Mouse (Mus musculus) heart, postnatal 0 days (tissue): ENCODE measurements around the gene Ranbp9. TPM values are rescaled to one million over a fixed set of nuclear protein-coding genes. Genes with fewer than 3 reads are reported as not detected.

Experiments used
- ATAC-seq: fragments of 200-750 bp; cut with Nextera tagmentation; 2 replicates; pipeline ENCODE4 v1.8.0; 2017; ENCODE audit warnings: low read depth, moderate number of reproducible peaks, moderate library complexity; ENCODE audit not compliant: insufficient read depth
- DNase-seq: peaks from one replicate; pipeline ENCODE4 v3.0.0-alpha.2; 2016; ENCODE audit warnings: low spot score
- H3K27ac ChIP-seq: fragments of 300-500 bp; sonication (generic); 2 replicates; pipeline ENCODE4 v1.5.1; 2014; ENCODE audit warnings: low read depth, mild to moderate bottlenecking
- H3K27me3 ChIP-seq: fragments of 300-500 bp; sonication (generic); 2 replicates; pipeline ENCODE4 v1.6.1; 2014; ENCODE audit warnings: low read length, mixed read lengths; ENCODE audit not compliant: control insufficient read depth, insufficient read depth
- H3K36me3 ChIP-seq: fragments of 300-500 bp; sonication (generic); replicated peaks from 2 replicates; pipeline ENCODE4 v1.6.1; 2014; ENCODE audit warnings: low read length, mixed read lengths; ENCODE audit not compliant: control insufficient read depth, insufficient read depth
- H3K4me1 ChIP-seq: fragments of 300-500 bp; sonication (generic); 2 replicates; pipeline ENCODE4 v1.6.1; 2014; ENCODE audit warnings: antibody characterized with exemption; ENCODE audit not compliant: control insufficient read depth, insufficient read depth
- H3K4me2 ChIP-seq: fragments of 300-500 bp; sonication (generic); 2 replicates; pipeline ENCODE4 v1.6.1; 2014; ENCODE audit warnings: low read depth, mild to moderate bottlenecking, low read length, moderate library complexity
- H3K4me3 ChIP-seq: fragments of 300-500 bp; sonication (generic); 2 replicates; pipeline ENCODE4 v1.5.1; 2014; ENCODE audit warnings: low read depth, low read length
- H3K9ac ChIP-seq: fragments of 300-500 bp; sonication (generic); replicated peaks from 2 replicates; pipeline ENCODE4 v1.6.1; 2014; ENCODE audit warnings: low read depth, low read length, mixed read lengths
- H3K9me3 ChIP-seq: fragments of 300-500 bp; sonication (generic); replicated peaks from 2 replicates; pipeline ENCODE4 v1.6.1; 2016; ENCODE audit warnings: low read length; ENCODE audit not compliant: control insufficient read depth
- CTCF ChIP-seq: IDR thresholded peaks from 2 replicates; pipeline ENCODE4 v1.5.1; 2016; ENCODE audit warnings: antibody characterized with exemption, control low read depth, low read depth
- EP300 ChIP-seq: IDR thresholded peaks from 2 replicates; pipeline ENCODE4 v1.6.1; 2016; ENCODE audit warnings: antibody characterized with exemption, low read depth
- WGBS: fragments of 180-500 bp; shearing (Covaris S2); extraction: QIAGEN DNeasy Blood & Tissue Kit; methylation state at CpG from one replicate; pipeline ENCODE4 v1.1.7; 2014; 5-methylcytosine and 5-hydroxymethylcytosine counted together
- polyA plus RNA-seq: library from polyadenylated mRNA; unstranded; fragments of >200 nt; fragmentation: Nextera tagmentation; extraction: Ambion mirVana; gene quantifications from 2 replicates; pipeline ENCODE4 v1.2.1, GENCODE M21; 2015
- total RNA-seq: library from RNA; depleted of rRNA; stranded (reverse); fragments of >200 nt; gene quantifications from 2 replicates; pipeline ENCODE4 v1.2.3, GENCODE M21; 2014; ENCODE audit warnings: low replicate concordance; rRNA removed

Ranbp9 gene
- total RNA-seq: 42.5 and 54.6 TPM in 2 replicates
- 6.7 and 6.9 TPM in 2 replicates for polyA plus RNA-seq

GRCm38 (mm10) chr13:43480957-43481858 is at the start of gene Ranbp9:
TSS of gene Ranbp9 (minus strand) at chr13:43481282.
- peak; percentile 89 for ATAC-seq
- WGBS: 1% methylated on average over 74 of the region's 132 CpGs
- H3K9ac ChIP-seq: peak within 1 kb of the TSS; percentile 96

DNA sequence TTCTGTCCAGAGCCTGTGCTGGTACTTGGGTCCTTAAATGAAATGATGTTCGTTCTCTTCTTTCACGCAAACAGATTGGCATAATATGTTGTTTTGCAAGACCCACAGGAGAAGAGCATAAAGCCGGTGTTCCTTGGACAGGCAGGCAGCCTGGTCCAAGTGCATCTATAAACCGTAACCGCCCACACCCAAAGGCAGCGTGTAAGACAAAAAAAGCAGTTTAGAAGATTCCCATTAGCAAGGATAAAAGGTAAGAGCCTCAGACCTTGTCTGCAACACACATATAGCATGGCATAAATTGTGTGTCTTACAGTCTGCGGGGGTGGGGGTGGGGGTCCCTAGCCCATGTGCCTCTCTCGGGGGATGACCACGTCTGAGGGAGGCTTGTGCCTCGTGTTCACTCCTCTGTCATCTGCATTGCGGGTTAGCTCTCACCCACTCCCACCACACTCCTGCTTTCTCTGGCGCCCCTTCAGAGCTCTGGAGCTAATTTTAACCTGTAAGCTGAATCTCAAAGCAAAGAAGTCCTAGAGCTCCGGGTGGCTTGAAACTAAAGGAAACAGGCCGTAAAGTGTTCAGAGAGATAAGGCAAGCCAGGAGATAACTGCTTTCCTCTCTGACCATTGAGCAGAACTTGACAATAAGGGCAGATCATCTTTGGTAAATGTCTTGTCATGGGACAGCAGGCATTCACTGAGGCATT is 49.2 kb upstream of the Ranbp9 start:
- peak overlapping the region; percentile 47 for H3K4me2 ChIP-seq
- H3K27me3 ChIP-seq: no peaks in the 10 kb centered on the region
- H3K36me3 ChIP-seq: no peaks in the 10 kb centered on the region
- 0 out of 2 replicates have a peak, but pooled peaks have one; percentile 12 for ATAC-seq
- no peak overlapping the region for H3K9ac ChIP-seq
- no peaks in the 10 kb centered on the region for H3K9me3 ChIP-seq
- TF ChIP-seq CTCF (no peak), EP300 (no peak; the same call in 1 of the 2 replicates)
- peak overlapping the region; percentile 79 for H3K27ac ChIP-seq
- WGBS: 28% methylated on average over 14 of the region's 14 CpGs
- DNase-seq: peak; percentile 57
- H3K4me3 ChIP-seq: no peak overlapping the region
- H3K4me1 ChIP-seq: peaks cover 30% of the 10 kb centered on the region

More at GRCm38 (mm10) chr13:43480957-43481858, at the start of gene Ranbp9:
- no peaks in the 10 kb centered on the region for H3K36me3 ChIP-seq
- peak; percentile 69 for DNase-seq
- H3K4me2 ChIP-seq: peak within 1 kb of the TSS; percentile 83
- H3K4me1 ChIP-seq: peaks cover 25% of the 10 kb centered on the region
- H3K9me3 ChIP-seq: no peaks in the 10 kb centered on the region
- TF ChIP-seq EP300 (no peak), CTCF (no peak)
- no peaks in the 10 kb centered on the region for H3K27me3 ChIP-seq
- H3K4me3 ChIP-seq: peak within 1 kb of the TSS; percentile 96
- peak within 1 kb of the TSS; percentile 99 for H3K27ac ChIP-seq

DNA sequence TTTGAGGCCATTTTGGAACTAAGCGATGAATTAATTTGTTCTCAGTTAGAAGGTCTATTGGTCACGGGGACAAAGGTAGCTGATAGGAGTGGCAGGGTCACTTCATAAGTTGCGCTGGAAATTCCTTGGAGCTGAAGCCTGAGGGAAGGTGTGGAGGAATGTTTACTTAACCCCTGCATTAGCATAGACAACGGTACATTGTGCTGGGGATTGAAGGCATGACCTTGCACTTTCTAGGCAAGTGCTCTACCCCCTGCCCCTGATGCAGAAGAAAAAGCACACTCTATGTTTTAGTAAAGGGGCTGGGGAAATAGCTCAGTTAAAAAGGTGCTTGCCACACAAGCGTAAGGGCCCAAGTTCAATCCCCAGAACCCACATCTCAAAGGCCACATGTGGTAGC is 45.2 kb upstream of the Ranbp9 start:
- no peaks in the 10 kb centered on the region for H3K36me3 ChIP-seq
- H3K4me1 ChIP-seq: peaks cover 39% of the 10 kb centered on the region
- no peak overlapping the region for H3K27ac ChIP-seq

GRCm38 (mm10) chr13:43525363-43526134 is 44.5 kb upstream of the Ranbp9 start:
- no peaks in the 10 kb centered on the region for H3K36me3 ChIP-seq
- H3K4me3 ChIP-seq: no peak overlapping the region
- no peak for DNase-seq
- H3K4me1 ChIP-seq: peaks cover 31% of the 10 kb centered on the region
- ATAC-seq: peak; percentile 24; the same call in 1 of the 2 replicates
- peak overlapping the region; percentile 74 for H3K27ac ChIP-seq
- peak overlapping the region; percentile 20; the same call in 1 of the 2 replicates for H3K4me2 ChIP-seq
- no peaks in the 10 kb centered on the region for H3K9me3 ChIP-seq
- no peak for TF ChIP-seq EP300
- WGBS: 43% methylated on average over 16 of the region's 16 CpGs
- H3K27me3 ChIP-seq: no peaks in the 10 kb centered on the region
- H3K9ac ChIP-seq: no peak overlapping the region

More for the DNA sequence above, 45.2 kb upstream of the Ranbp9 start:
- WGBS: 84% methylated on average over 5 of the region's 5 CpGs
- H3K9me3 ChIP-seq: no peaks in the 10 kb centered on the region
- ATAC-seq (no peak), DNase-seq (no peak)
- no peak overlapping the region for H3K4me3 ChIP-seq
- no peak overlapping the region for H3K9ac ChIP-seq
- H3K4me2 ChIP-seq: no peak overlapping the region
- TF ChIP-seq CTCF: no peak
- no peak for TF ChIP-seq EP300
- no peaks in the 10 kb centered on the region for H3K27me3 ChIP-seq
